8 mouse cellular contexts compared by ENCODE assay signal in the genomic region with DNA sequence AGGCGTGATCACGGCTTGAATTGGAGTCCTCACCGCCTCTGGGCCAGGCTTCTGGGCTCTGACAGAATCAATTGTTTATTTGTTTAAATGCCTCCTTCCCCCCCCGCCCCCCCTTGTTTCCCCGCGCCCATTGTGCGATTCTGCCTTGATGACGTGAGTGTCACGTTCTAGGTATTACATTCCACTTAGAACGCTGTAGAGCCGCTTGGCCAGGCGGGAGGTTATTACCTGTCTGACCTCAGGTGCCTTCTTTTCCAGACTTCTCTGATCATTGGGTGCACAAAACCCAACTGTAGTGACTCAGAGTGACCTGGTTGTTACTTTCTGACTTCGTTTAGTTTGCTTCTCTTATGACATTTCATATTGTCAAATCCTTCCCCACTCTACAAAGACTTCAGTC. TPM values are rescaled to one million over a fixed set of nuclear protein-coding genes. Genes with fewer than 3 reads are reported as not detected.
DNase-seq lines count a peak whose midpoint lies in the region; ATAC-seq and TF ChIP-seq lines count a peak whose summit lies in the region.

No protein-coding gene starts in this region.

- 3% methylated on average over 9 of the region's 13 CpGs for WGBS in heart, embryonic 13.5 days
- 1% methylated on average over 13 of the region's 13 CpGs for WGBS in bone marrow, adult 2 months
- 2% methylated on average over 13 of the region's 13 CpGs for WGBS in hindbrain, embryonic 16.5 days
- 4% methylated on average over 13 of the region's 13 CpGs for WGBS in stomach, embryonic 16.5 days

- TF ChIP-seq POLR2A in bone marrow, adult 2 months (IDR thresholded peaks at IDR 0.05; ENCODE audit: borderline replicate concordance, control insufficient read depth, low read depth, low read length), result no peak

- no peaks in the 10 kb centered on the region for H3K36me3 ChIP-seq in heart, embryonic 13.5 days
- no peaks in the 10 kb centered on the region for H3K36me3 ChIP-seq in hindbrain, embryonic 16.5 days (ENCODE audit: control insufficient read depth, insufficient read depth, low read length)
- no peaks in the 10 kb centered on the region for H3K36me3 ChIP-seq in stomach, embryonic 16.5 days (ENCODE audit: control insufficient read depth, insufficient read depth, low read length)

- H3K9me3 ChIP-seq in heart, embryonic 13.5 days, result no peaks in the 10 kb centered on the region
- H3K9me3 ChIP-seq in hindbrain, embryonic 16.5 days (ENCODE audit: control insufficient read depth, low read length), result no peaks in the 10 kb centered on the region
- H3K9me3 ChIP-seq in stomach, embryonic 16.5 days (replicated peaks; ENCODE audit: control insufficient read depth, low read length), result no peaks in the 10 kb centered on the region

- peak overlapping the region; percentile 79 for H3K27ac ChIP-seq in heart, embryonic 13.5 days (replicated peaks)
- peak overlapping the region; percentile 91 for H3K27ac ChIP-seq in bone marrow, adult 2 months (ENCODE audit: control insufficient read depth, insufficient read depth, low read depth, low read length, poor library complexity)
- peak overlapping the region; percentile 90 for H3K27ac ChIP-seq in hindbrain, embryonic 16.5 days (ENCODE audit: low read depth, low read length)
- peak overlapping the region; percentile 69 for H3K27ac ChIP-seq in stomach, embryonic 16.5 days (ENCODE audit: low read length)

- H3K27me3 ChIP-seq in heart, embryonic 13.5 days (replicated peaks), result no peaks in the 10 kb centered on the region
- H3K27me3 ChIP-seq in hindbrain, embryonic 16.5 days (replicated peaks; ENCODE audit: control insufficient read depth, insufficient read depth, low read length), result no peaks in the 10 kb centered on the region
- H3K27me3 ChIP-seq in stomach, embryonic 16.5 days (ENCODE audit: control insufficient read depth, insufficient read depth, low read length), result no peaks in the 10 kb centered on the region

- no peak for TF ChIP-seq CTCF in bone marrow, adult 2 months (IDR thresholded peaks at IDR 0.05; ENCODE audit: control insufficient read depth, insufficient read depth, low read length)

- peak overlapping the region; percentile 79 for H3K4me2 ChIP-seq in heart, embryonic 13.5 days
- peak overlapping the region; percentile 61 for H3K4me2 ChIP-seq in hindbrain, embryonic 16.5 days (ENCODE audit: low read length)
- H3K4me2 ChIP-seq in stomach, embryonic 16.5 days (ENCODE audit: low read depth, low read length), result peak overlapping the region; percentile 56

- ATAC-seq in heart, embryonic 13.5 days (ENCODE audit: extremely low read depth, insufficient number of reproducible peaks, low FRiP score, low TSS enrichment), result no peak
- no peak for ATAC-seq in hindbrain, embryonic 16.5 days
- ATAC-seq in stomach, embryonic 16.5 days (ENCODE audit: insufficient read depth, low FRiP score), result peak; percentile 4; the same call in 1 of the 2 replicates

- DNase-seq in heart, adult 11 months, result no peak
- DNase-seq in lung, postnatal 14 days, result peak; percentile 18
- no peak for DNase-seq in spleen, postnatal 10 days (ENCODE audit: low spot score in 2 of 2)
- DNase-seq in cerebellum, postnatal 4 days (ENCODE audit: low spot score in 2 of 2), result no peak

- peak overlapping the region; percentile 79 for H3K4me3 ChIP-seq in heart, embryonic 13.5 days
- H3K4me3 ChIP-seq in bone marrow, adult 2 months (replicated peaks; ENCODE audit: control insufficient read depth, low read depth, low read length), result peak overlapping the region; percentile 94
- peak overlapping the region; percentile 91 for H3K4me3 ChIP-seq in hindbrain, embryonic 16.5 days (ENCODE audit: low read length)
- H3K4me3 ChIP-seq in stomach, embryonic 16.5 days (replicated peaks; ENCODE audit: low read length), result peak overlapping the region; percentile 77

- peak overlapping the region; percentile 89 for H3K9ac ChIP-seq in heart, embryonic 13.5 days
- H3K9ac ChIP-seq in hindbrain, embryonic 16.5 days (ENCODE audit: low read depth, low read length), result peak overlapping the region; percentile 93
- H3K9ac ChIP-seq in stomach, embryonic 16.5 days (ENCODE audit: low read length), result peak overlapping the region; percentile 89

- H3K4me1 ChIP-seq in heart, embryonic 13.5 days, result peaks cover 7% of the 10 kb centered on the region
- H3K4me1 ChIP-seq in bone marrow, adult 2 months (ENCODE audit: control insufficient read depth, insufficient read depth, low read length), result peaks cover 3% of the 10 kb centered on the region
- H3K4me1 ChIP-seq in hindbrain, embryonic 16.5 days (ENCODE audit: control insufficient read depth, insufficient read depth, low read depth, low read length), result peaks cover 4% of the 10 kb centered on the region
- H3K4me1 ChIP-seq in stomach, embryonic 16.5 days (ENCODE audit: control insufficient read depth, insufficient read depth, low read length), result no peaks in the 10 kb centered on the region

RNA-seq across cellular contexts. Expression of a gene that starts 0.6 kb away (rescaled TPM):
- polyA plus RNA-seq in heart, embryonic 13.5 days (2015; fragmentation: Nextera tagmentation; extraction: Ambion mirVana), result 22.9 and 23.1 TPM in 2 replicates
- polyA plus RNA-seq in bone marrow, adult 2 months (2011; ENCODE audit: insufficient read depth, insufficient read length, low replicate concordance, missing spikeins), result 5.1 and 12.5 TPM in 2 replicates
- 53.5 and 59.0 TPM in 2 replicates for polyA plus RNA-seq in hindbrain, embryonic 16.5 days (2015; fragmentation: Nextera tagmentation; extraction: Ambion mirVana)
- 35.1 and 41.6 TPM in 2 replicates for polyA plus RNA-seq in stomach, embryonic 16.5 days (2015; fragmentation: Nextera tagmentation; extraction: Ambion mirVana)
